Mouse (Mus musculus) heart, postnatal 25 days (tissue): ENCODE data around the gene Wfdc13. TPM values are rescaled to one million over a fixed set of nuclear protein-coding genes. Genes with fewer than 3 reads are reported as not detected.
"Not testable (repeated sequence)": the region's sequence is repeated elsewhere in the genome, so short reads cannot be mapped to it uniquely, and the experiment has no call there.

ENCODE experiments used
- DNase-seq: peaks from one replicate; pipeline ENCODE4 v3.0.0; 2022; ENCODE audit warnings: low spot score
- intact Hi-C: fragments of 180-260 bp; cut with DNase I; formaldehyde crosslinking; loops from one replicate; pipeline ENCODE4 v1.15.1; 2025
- total RNA-seq, 2 experiments: library from RNA; stranded (reverse); gene quantifications; 2 replicates each; pipeline ENCODE4 v1.2.3; 2021

The Wfdc13 gene
- total RNA-seq, 2 experiments from 2014 or later = not detected

GRCm38 (mm10) chr2:164705991-164706390 is 21.1 kb downstream of the Wfdc13 start:
- intact Hi-C loops = no loop called here
- DNase-seq = no peak

GRCm38 (mm10) chr2:164715005-164715404 is 30.1 kb downstream of the Wfdc13 start, which contains the start of gene Spint5:
Gene Spint5, plus strand, starts transcription at chr2:164715305.
- DNase-seq = no peak

GRCm38 (mm10) chr2:164716194-164716786 is 31.4 kb downstream of the Wfdc13 start:
- DNase-seq, intact Hi-C loops: not testable (repeated sequence)

More at GRCm38 (mm10) chr2:164715005-164715404, 30.1 kb downstream of the Wfdc13 start, which contains the start of gene Spint5:
- intact Hi-C loops = no loop called here

- intact Hi-C loops = no loop called here
- no peak for DNase-seq
Measured at GRCm38 (mm10) chr2:164723276-164723675, 38.4 kb downstream of the Wfdc13 start.

GRCm38 (mm10) chr2:164725895-164726619 is 41.1 kb downstream of the Wfdc13 start:
- no peak for DNase-seq
- intact Hi-C loops = loop anchor here (1.0 to 2.0 kb wide), 2 partner anchors 47 to 133 kb away; partner anchors contain the start of gene Eppin

GRCm38 (mm10) chr2:164731719-164732118 is 46.8 kb downstream of the Wfdc13 start:
- intact Hi-C loops = no loop called here

GRCm38 (mm10) chr2:164733259-164733658 is 48.4 kb downstream of the Wfdc13 start:
- intact Hi-C loops = no loop called here
- DNase-seq = no peak

More at GRCm38 (mm10) chr2:164731719-164732118, 46.8 kb downstream of the Wfdc13 start:
- DNase-seq = no peak

- intact Hi-C loops = no loop called here
- no peak for DNase-seq
Measured at GRCm38 (mm10) chr2:164734839-164735238, 49.9 kb downstream of the Wfdc13 start.

GRCm38 (mm10) chr2:164735446-164735845 is 50.5 kb downstream of the Wfdc13 start:
- DNase-seq = no peak
- intact Hi-C loops = no loop called here

Other genes starting within 250 kb of the Wfdc13 start
- 10 to 100 TPM; 19.7 to 22.4 TPM for gene Sdc4, start 241.2 kb upstream of the Wfdc13 start, total RNA-seq
- 10 to 100 TPM; 22.2 to 26.8 TPM for gene Sys1, start 228.1 kb upstream of the Wfdc13 start, total RNA-seq
- 1 to 10 TPM; 1.4 to 2.5 TPM for gene Gm20458, start 224.1 kb upstream of the Wfdc13 start, total RNA-seq
- not detected for gene Trp53tg5, start 211.4 kb upstream of the Wfdc13 start, total RNA-seq
- 10 to 100 TPM; 14.4 to 21.9 TPM for gene Dbndd2, start 199.0 kb upstream of the Wfdc13 start, total RNA-seq
- gene Pigt, start 187.6 kb upstream of the Wfdc13 start, total RNA-seq = 10 to 100 TPM; 34.7 to 34.8 TPM
- gene Wfdc2, start 122.7 kb upstream of the Wfdc13 start, total RNA-seq = under 1 TPM; 0.78 to 0.83 TPM
- not detected for gene Spint3, start 111.6 kb upstream of the Wfdc13 start, total RNA-seq
- gene Wfdc6a, start 99.7 kb upstream of the Wfdc13 start, total RNA-seq = under 1 TPM in 1 of 2 experiments, not detected in 1; 0.34 TPM
- gene Eppin, start 91.5 kb upstream of the Wfdc13 start, total RNA-seq = not detected
- not detected for gene Wfdc6b, start 71.6 kb upstream of the Wfdc13 start, total RNA-seq
- not detected for gene Wfdc8, start 71.5 kb upstream of the Wfdc13 start, total RNA-seq
- not detected for gene Wfdc16, start 46.3 kb upstream of the Wfdc13 start, total RNA-seq
- not detected for gene Wfdc10, start 29.1 kb upstream of the Wfdc13 start, total RNA-seq
- not detected for gene Wfdc9, start 28.5 kb upstream of the Wfdc13 start, total RNA-seq
- gene Wfdc11, start 11.0 kb upstream of the Wfdc13 start, total RNA-seq = not detected
- gene Spint4, start 13.4 kb downstream of the Wfdc13 start, total RNA-seq = not detected
- gene Spint5, start 30.2 kb downstream of the Wfdc13 start, total RNA-seq = not detected
- under 1 TPM; 0.28 to 0.29 TPM for gene Wfdc3, start 60.8 kb downstream of the Wfdc13 start, total RNA-seq
- 10 to 100 TPM; 24.4 to 25.8 TPM for gene Dnttip1, start 60.9 kb downstream of the Wfdc13 start, total RNA-seq
- gene Ube2c, start 84.8 kb downstream of the Wfdc13 start, total RNA-seq = 1 to 10 TPM; 2.4 to 2.9 TPM
- gene Tnnc2, start 94.9 kb downstream of the Wfdc13 start, total RNA-seq = not detected
- gene Snx21, start 100.7 kb downstream of the Wfdc13 start, total RNA-seq = 10 to 100 TPM; 24.7 to 27.5 TPM
- 10 to 100 TPM; 10.7 to 12.2 TPM for gene Acot8, start 119.8 kb downstream of the Wfdc13 start, total RNA-seq
- 1 to 10 TPM; 2.5 to 3.1 TPM for gene Zswim3, start 120.0 kb downstream of the Wfdc13 start, total RNA-seq
- 1 to 10 TPM; 3.6 to 4.5 TPM for gene Zswim1, start 137.6 kb downstream of the Wfdc13 start, total RNA-seq
- gene Spata25, start 143.4 kb downstream of the Wfdc13 start, total RNA-seq = under 1 TPM; 0.42 to 0.64 TPM
- 100 to 1,000 TPM in 1 of 2 experiments, 10 to 100 TPM in 1; 90.9 to 108 TPM for gene Ctsa, start 147.8 kb downstream of the Wfdc13 start, total RNA-seq
- 10 to 100 TPM; 39.9 to 44.6 TPM for gene Neurl2, start 148.3 kb downstream of the Wfdc13 start, total RNA-seq
- 10 to 100 TPM; 35.9 to 37.5 TPM for gene Pltp, start 172.6 kb downstream of the Wfdc13 start, total RNA-seq
- gene Pcif1, start 194.2 kb downstream of the Wfdc13 start, total RNA-seq = 10 to 100 TPM; 27.5 to 34.6 TPM
- 1 to 10 TPM; 8.6 to 9.2 TPM for gene Zfp335, start 226.7 kb downstream of the Wfdc13 start, total RNA-seq